In genomic region chr4:131372517-131372916, GRCm38 (mm10) we compare ENCODE assay signal across 26 mouse cellular contexts.
DNase-seq lines count a peak whose midpoint lies in the region; ATAC-seq lines count a peak whose summit lies in the region.
"Had no signal": no experiment of that assay in that cellular context is flagged by ENCODE, and none has a peak within 500 bp of the region (broad histone marks: within the 10 kb centered on the region; RNA-seq: fewer than 3 reads in every experiment).

No protein-coding gene starts in this region.

- peak; percentile 17 to 25 for DNase-seq in heart, adult 18-20 months
- DNase-seq in heart, adult 9 months (ENCODE audit: low spot score in 2 of 2): no peak
- DNase-seq in heart, postnatal 10 days: peak; percentile 20 to 30
- no peak for DNase-seq in thymus, postnatal 14 days
- DNase-seq: adrenal gland, postnatal 14 days; cerebellum, adult 18-20 months; cerebellum, postnatal 10 days; forebrain, postnatal 0 days; kidney, adult 2 months; kidney, postnatal 4 days; lung, postnatal 14 days; right cerebral cortex, postnatal 25 days; thymus, adult 18-20 months; thymus, postnatal 4 days had no signal

- no peaks in the 10 kb centered on the region for H3K9me3 ChIP-seq in heart, embryonic 13.5 days
- no peaks in the 10 kb centered on the region for H3K9me3 ChIP-seq in midbrain, embryonic 16.5 days (replicated peaks; ENCODE audit: control insufficient read depth, low read length, poor library complexity, severe bottlenecking)
- H3K9me3 ChIP-seq: G1E; hindbrain, embryonic 10.5 days; limb, embryonic 13.5 days; midbrain, embryonic 15.5 days; stomach, embryonic 15.5 days had no signal

- no peak for ATAC-seq in heart, embryonic 13.5 days (ENCODE audit: extremely low read depth, insufficient number of reproducible peaks, low FRiP score, low TSS enrichment)
- ATAC-seq in midbrain, embryonic 16.5 days: no peak
- ATAC-seq: forebrain, postnatal 0 days; hindbrain, embryonic 16.5 days; midbrain, embryonic 15.5 days had no signal

- H3K4me3 ChIP-seq in brown adipose tissue, adult 24 weeks (ENCODE audit: insufficient read depth, low read depth, low read length): peak overlapping the region; percentile 73
- 0 out of 2 replicates have a peak overlapping the region, but pooled peaks have one; percentile 10 for H3K4me3 ChIP-seq in heart, embryonic 13.5 days
- H3K4me3 ChIP-seq in midbrain, embryonic 16.5 days (ENCODE audit: low read depth, low read length): no peak overlapping the region
- H3K4me3 ChIP-seq: erythroblast, embryonic 14.5 days; hindbrain, embryonic 10.5 days; limb, embryonic 13.5 days; midbrain, embryonic 15.5 days; stomach, embryonic 15.5 days had no signal

- H3K4me2 ChIP-seq in heart, embryonic 13.5 days: peak overlapping the region; percentile 50
- no peak overlapping the region for H3K4me2 ChIP-seq in midbrain, embryonic 16.5 days (ENCODE audit: low read length)
- H3K4me2 ChIP-seq: limb, embryonic 13.5 days; liver, embryonic 11.5 days; midbrain, embryonic 15.5 days; stomach, embryonic 15.5 days had no signal

- peak overlapping the region; percentile 93 for H3K27ac ChIP-seq in brown adipose tissue, adult 24 weeks (replicated peaks; ENCODE audit: low read depth, low read length)
- H3K27ac ChIP-seq in heart, embryonic 13.5 days (replicated peaks): no peak overlapping the region
- no peak overlapping the region for H3K27ac ChIP-seq in midbrain, embryonic 16.5 days (ENCODE audit: low read length)
- H3K27ac ChIP-seq: hindbrain, embryonic 10.5 days; kidney, postnatal 0 days; limb, embryonic 13.5 days; midbrain, embryonic 15.5 days; stomach, embryonic 15.5 days had no signal

- no peaks in the 10 kb centered on the region for H3K4me1 ChIP-seq in brown adipose tissue, adult 24 weeks (ENCODE audit: control insufficient read depth, insufficient read depth, insufficient read length, low read length)
- H3K4me1 ChIP-seq in heart, embryonic 13.5 days: peaks cover 34% of the 10 kb centered on the region
- no peaks in the 10 kb centered on the region for H3K4me1 ChIP-seq in midbrain, embryonic 16.5 days (ENCODE audit: control insufficient read depth, insufficient read depth, low read length)
- H3K4me1 ChIP-seq: limb, embryonic 13.5 days; midbrain, embryonic 15.5 days; stomach, embryonic 15.5 days had no signal

- 24% methylated on average over 16 of the region's 16 CpGs for WGBS in heart, embryonic 13.5 days
- 79% methylated on average over 16 of the region's 16 CpGs for WGBS in midbrain, embryonic 16.5 days

- H3K9ac ChIP-seq in heart, embryonic 13.5 days: peak overlapping the region; percentile 15; the same call in 1 of the 2 replicates
- no peak overlapping the region for H3K9ac ChIP-seq in midbrain, embryonic 16.5 days (ENCODE audit: low read depth, low read length)
- H3K9ac ChIP-seq: forebrain, postnatal 0 days; limb, embryonic 13.5 days; midbrain, embryonic 15.5 days; stomach, embryonic 15.5 days had no signal

- intact Hi-C loops in heart, postnatal 10 days (cut with DNase I): loop anchor here (10.0 kb wide), 1 partner anchor 408 kb away; no protein-coding TSS in a partner anchor

- peaks cover 4% of the 10 kb centered on the region; the same call in 1 of the 2 replicates for H3K27me3 ChIP-seq in heart, embryonic 13.5 days (replicated peaks)
- no peaks in the 10 kb centered on the region for H3K27me3 ChIP-seq in midbrain, embryonic 16.5 days (ENCODE audit: control insufficient read depth, insufficient read depth, low read depth, low read length)
- H3K27me3 ChIP-seq: midbrain, embryonic 15.5 days; stomach, embryonic 15.5 days had no signal

- no peaks in the 10 kb centered on the region for H3K36me3 ChIP-seq in heart, embryonic 13.5 days
- no peaks in the 10 kb centered on the region for H3K36me3 ChIP-seq in midbrain, embryonic 16.5 days (ENCODE audit: control insufficient read depth, insufficient read depth, low read length)
- H3K36me3 ChIP-seq: G1E; hindbrain, embryonic 10.5 days; limb, embryonic 13.5 days; midbrain, embryonic 15.5 days; stomach, embryonic 15.5 days had no signal

Comparison
In these comparisons a context has a peak if more than half of its experiments do, and no peak if none do; other contexts are left out.
1. DNase-seq: peak in heart, adult 18-20 months (2 of 2) and heart, postnatal 10 days (2 of 2); none in heart, adult 9 months (0 of 2) and thymus, postnatal 14 days (single experiment).